Mouse (Mus musculus) bone marrow macrophage, adult 2 months (primary cell): ENCODE data around the gene Vars.

ENCODE experiments used
- CTCF ChIP-seq: IDR thresholded peaks from 2 replicates; pipeline ENCODE4 v1.5.1; 2012; ENCODE audit warnings: low read depth, mild to moderate bottlenecking, low read length, moderate library complexity
- POLR2A ChIP-seq: IDR thresholded peaks from 2 replicates; pipeline ENCODE4 v1.6.1; 2012; ENCODE audit warnings: mild to moderate bottlenecking, low read depth, low read length, borderline replicate concordance

GRCm38 (mm10) chr17:35003022-35003838 is 2.4 kb downstream of the Vars start:
- TF ChIP-seq CTCF (no peak), POLR2A (no peak)
